Mouse (Mus musculus): ENCODE results near the gene Fars2.

- TF ChIP-seq POLR2A (IDR thresholded peaks at IDR 0.05; ENCODE audit: borderline replicate concordance, insufficient read depth, low read length) = no peak
- TF ChIP-seq CTCF (IDR thresholded peaks at IDR 0.05; ENCODE audit: borderline replicate concordance, insufficient read depth, low read depth, low read length) = no peak
These were observed 240.3 kb downstream of the Fars2 start for GRCm38 (mm10) chr13:36357469-36357868.
